Mouse (Mus musculus) large intestine, adult 2 months (tissue): ENCODE data around the gene Nlrc3. TPM values are rescaled to one million over a fixed set of nuclear protein-coding genes. Genes with fewer than 3 reads are reported as not detected.
"Not testable (repeated sequence)": the region's sequence is repeated elsewhere in the genome, so short reads cannot be mapped to it uniquely, and the experiment has no call there.

ENCODE experiments used
- DNase-seq: peaks from one replicate; pipeline ENCODE4 v3.0.0-alpha.2; 2012; ENCODE audit warnings: low read depth, low spot score
- WGBS: fragments of 180-500 bp; shearing (Covaris S2); methylation state at CpG from one replicate; pipeline ENCODE4 v1.1.7; 2018; 5-methylcytosine and 5-hydroxymethylcytosine counted together
- polyA plus RNA-seq: library from polyadenylated mRNA; depleted of rRNA; stranded (reverse); fragments of >200 nt; gene quantifications from 2 replicates; pipeline ENCODE4 v1.2.3, GENCODE M21; 2012; rRNA removed

The Nlrc3 gene
- 3.1 and 5.8 TPM in 2 replicates for polyA plus RNA-seq

DNA sequence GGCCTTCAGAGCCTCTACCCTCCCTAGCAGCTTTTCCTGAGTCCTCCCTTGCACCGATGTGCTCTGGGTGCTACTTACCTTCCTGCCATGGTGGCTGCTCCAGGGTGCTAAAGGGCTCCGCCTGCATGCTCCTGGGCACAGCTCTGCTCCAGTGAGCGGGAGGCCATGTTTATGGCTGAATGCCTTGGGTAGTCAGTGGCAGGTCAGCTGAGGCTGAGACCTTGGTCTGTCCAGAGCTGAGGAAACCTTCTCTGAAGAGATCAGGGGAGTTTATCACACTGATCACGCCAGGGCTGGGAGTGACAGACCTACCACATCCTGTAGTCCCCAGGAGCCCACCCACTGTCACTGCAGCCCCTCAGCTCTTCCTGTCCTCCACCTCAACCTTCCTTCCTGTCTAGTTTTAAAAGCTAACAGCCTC, at the start of gene Nlrc3:
TSS of gene Nlrc3 (minus strand) at position 382 of the 421 bp plus-strand sequence.
- 65% methylated on average over 4 of the region's 4 CpGs for WGBS
- no peak for DNase-seq

DNA sequence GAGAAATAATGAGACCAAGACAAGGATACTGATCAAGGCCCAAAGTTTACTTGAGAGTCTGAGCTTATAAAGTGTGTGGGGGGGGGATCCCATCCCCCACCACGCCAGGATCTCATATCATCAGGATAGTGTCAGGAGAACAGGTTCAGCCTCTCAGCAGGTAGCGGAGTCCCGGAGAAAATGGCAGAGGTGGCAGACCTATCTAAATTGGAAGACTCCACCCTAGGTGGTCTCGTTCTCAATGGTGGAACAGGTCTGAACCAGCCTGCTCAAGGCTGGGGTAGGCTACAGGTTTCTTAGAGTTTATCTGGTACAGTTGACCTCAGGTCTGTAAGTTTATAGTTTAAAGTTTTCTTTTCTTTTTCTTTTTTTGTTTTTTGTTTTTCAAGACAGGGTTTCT, 46.3 kb upstream of the Nlrc3 start:
- WGBS = 75% methylated on average over 4 of the region's 4 CpGs

DNA sequence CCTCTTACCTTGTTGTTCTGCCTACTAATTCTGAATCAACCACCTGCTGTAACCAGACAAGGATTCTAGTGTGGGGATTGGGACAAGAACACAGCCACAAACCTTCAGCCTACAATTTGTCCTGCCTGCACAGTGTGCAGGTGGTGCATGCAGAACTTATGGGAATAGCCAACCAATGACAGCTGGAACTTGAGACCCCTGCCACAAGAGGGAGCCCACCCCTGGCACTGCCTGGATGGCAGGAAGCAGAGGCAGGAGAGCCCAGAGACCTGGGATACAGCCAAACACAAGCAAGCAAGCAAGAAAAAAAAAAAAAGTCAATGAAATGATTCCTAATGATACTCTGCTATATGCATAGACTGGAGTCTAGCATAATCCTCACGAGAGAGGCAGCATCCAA, 44.8 kb upstream of the Nlrc3 start:
- 81% methylated on average over 1 of the region's 1 CpGs for WGBS

More for the DNA sequence above, 46.3 kb upstream of the Nlrc3 start:
- DNase-seq = no peak

DNA sequence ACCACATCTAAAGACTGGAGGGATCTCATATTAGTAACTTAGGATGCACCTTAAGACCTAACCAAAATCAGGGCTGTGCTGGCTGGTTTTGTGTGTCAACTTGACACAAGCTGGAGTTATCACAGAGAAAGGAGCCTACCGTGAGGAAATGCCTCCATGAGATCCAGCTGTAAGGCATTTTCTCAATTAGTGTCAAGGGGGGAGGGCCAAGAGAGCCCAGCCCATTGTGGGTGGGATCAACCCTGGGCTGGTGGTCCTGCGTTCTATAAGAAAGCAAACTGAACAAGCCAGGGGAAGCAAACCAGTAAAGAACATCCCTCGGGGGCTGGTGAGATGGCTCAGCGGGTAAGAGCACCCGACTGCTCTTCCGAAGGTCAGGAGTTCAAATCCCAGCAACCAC, 41.0 kb upstream of the Nlrc3 start:
- DNase-seq = not testable (repeated sequence)
- WGBS = 77% methylated on average over 6 of the region's 6 CpGs

More for the DNA sequence above, 44.8 kb upstream of the Nlrc3 start:
- no peak for DNase-seq

DNA sequence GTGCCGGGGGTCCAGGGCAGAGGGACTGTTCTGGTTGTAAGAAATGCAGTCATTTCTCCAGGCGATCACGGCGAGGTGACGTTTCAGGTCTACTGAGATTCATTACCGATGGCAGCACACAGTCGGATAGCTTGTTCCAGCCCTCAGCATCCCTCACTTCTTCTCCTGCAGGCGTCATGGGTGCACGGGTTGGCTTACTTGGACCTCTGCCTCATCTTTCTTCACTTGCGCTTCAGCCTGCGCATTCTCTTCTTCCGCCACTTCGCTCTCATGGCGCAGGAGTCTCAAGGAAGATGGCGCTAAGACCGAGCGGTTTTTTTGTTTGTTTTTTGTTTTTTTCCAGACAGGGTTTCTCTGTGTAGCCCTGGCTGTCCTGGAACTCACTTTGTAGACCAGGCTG, 40.4 kb upstream of the Nlrc3 start:
- DNase-seq = not testable (repeated sequence)
- WGBS = 81% methylated on average over 17 of the region's 17 CpGs

DNA sequence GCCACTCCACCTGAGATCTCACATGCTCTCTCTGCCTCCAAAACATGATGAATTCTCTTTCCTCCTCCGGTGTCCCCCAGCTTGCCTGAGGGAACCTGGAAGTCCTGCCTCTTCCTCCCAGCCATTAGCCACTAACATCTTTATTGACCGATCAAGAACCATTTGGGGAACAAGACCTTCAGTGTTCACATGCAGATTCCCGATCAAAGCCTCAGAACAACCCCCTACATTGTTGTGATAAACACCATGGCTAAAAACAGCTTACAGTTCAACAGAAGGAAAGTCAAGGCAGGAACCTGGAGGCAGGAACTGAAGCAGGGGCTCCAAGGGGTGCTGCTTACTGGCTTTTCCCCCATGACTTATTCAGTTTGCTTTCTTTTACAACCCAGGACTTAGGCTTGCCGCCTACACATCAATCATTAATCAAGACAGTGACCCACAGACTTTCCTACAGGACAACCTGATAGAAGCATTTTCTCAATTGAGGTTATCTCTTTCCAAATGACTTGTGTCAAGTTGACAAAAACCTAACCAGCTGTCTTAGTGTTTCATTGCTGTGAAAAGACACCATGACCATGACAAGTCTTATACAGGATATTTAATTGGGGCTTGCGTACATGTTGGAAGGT, 37.7 kb upstream of the Nlrc3 start:
- no peak for DNase-seq
- WGBS = 74% methylated on average over 5 of the region's 5 CpGs

DNA sequence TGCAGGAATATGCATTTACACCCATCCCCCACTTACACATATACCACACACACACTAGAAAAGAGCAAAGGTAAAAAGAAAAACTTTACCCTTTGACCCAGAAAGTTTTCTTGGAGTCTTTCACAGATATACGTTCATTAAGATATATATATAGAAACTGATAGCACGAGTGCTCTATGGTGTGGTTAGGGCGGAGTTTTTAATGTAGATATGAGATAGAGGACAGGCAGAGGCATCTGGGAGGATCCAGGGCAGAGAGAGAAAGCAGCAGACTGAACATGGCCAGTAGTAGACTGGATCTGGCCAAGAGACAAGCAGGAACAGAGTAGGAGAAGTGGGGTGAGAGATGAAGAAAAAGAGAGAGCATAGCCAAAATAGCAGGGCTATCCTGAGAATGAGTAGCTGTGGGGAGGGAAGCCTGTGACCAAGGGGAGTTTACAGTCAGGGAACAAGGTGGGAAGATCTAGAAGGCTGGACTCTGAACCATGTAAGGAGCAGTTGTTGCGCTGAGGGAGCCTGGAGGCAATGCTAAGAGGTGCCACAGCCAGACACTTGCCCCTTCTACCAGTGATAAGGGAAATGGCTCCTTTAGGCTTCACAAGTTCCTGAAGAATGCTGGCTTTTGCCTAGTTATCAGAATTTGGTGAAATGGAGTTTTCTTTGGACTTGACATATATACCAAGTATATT, 36.6 kb upstream of the Nlrc3 start:
- DNase-seq = no peak
- 39% methylated on average over 4 of the region's 4 CpGs for WGBS

DNA sequence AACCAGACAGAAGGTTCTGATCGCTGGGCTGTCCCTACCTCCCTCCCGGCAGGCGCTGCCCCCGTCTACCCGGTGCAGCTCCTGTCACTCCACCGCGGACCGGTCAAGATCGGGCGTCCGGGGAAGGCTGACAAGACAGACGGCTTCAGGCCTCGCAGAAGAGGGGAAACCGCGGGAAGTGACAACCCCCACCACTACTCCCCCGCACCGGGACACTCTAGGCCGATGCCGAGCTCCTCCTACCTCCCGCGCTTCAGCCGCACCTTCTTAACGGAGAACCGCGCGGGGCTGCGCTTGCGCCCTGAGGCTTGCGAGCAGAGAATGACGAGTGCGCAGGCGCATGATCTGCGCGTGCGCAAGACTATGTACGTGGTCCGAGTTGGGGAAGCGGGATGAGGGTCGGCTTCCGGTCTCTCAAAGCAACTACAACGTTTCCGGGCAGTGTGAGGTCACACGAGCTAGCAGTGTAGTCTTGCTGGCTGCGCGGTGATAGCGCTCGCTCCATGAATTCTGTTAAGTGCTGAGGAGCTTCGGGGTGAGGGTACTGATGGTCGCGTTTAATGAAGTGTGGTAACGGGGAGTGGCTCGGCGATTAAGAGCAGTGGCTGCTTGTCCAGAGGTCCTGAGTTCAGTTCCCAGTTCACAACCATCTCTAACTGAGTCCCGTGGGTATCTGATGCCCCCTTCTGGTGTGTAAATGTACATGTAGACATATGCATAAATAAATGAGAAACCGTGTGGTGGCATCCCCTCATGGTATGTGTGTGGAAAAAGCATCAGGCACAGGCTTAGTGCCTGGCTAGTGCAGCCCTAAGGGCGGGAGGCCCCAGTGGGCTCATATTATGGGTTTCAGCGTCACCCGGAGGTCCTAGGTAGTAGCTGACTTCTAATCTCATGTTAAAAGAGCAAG, 27.3 kb upstream of the Nlrc3 start, which contains the start of gene Slx4:
TSS of gene Slx4 (minus strand) at position 282 of the 910 bp plus-strand sequence.
- WGBS = 2% methylated on average over 58 of the region's 58 CpGs
- peak; percentile 90 for DNase-seq

DNA sequence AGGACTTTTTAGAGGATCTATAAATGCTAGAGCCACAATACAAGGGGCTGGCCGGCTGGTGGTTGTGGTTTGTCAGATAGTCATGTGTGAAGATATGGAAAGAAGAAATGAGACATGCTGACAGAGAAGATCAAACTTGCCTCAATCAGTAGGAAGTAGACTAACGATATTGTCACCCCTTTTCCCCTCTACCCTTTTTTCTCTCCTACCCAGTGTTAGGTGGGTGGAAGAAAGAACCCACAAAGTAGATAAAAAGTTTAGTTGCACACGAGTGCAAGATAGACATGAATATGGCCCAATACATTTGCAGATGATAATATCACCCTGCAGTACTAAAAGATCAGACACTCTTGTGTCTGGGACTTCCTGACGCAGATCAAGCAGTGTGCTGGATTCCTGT, 12.0 kb upstream of the Nlrc3 start:
- WGBS = 84% methylated on average over 4 of the region's 4 CpGs
- no peak for DNase-seq

DNA sequence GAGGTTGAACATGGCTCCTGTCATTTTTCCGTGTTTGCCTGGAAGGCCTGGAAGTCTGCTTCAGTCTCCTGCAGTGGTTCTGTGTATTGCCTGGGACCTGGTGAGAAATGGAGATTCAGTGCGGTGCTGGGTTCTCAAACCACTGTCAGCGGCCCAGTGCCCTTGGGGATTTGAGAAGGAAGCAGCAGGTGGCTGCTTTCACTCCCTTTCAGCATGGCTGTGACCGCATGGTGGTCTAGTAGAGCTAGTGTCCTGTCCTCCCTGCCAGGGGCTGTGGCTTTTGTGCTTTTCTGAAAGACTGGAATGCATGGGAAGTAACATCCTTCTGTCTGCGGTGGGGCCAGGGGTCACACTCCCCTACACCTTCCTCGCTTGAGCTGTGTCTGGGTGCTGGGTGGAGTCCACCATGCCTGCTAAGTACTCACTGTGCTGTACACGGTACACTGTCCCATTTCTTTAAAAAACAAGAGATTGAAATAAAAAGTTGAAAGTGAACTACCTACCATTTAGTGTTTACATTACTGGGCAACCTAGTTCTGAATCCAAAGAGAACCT, 6.8 kb upstream of the Nlrc3 start:
- 80% methylated on average over 7 of the region's 7 CpGs for WGBS
- DNase-seq = no peak

DNA sequence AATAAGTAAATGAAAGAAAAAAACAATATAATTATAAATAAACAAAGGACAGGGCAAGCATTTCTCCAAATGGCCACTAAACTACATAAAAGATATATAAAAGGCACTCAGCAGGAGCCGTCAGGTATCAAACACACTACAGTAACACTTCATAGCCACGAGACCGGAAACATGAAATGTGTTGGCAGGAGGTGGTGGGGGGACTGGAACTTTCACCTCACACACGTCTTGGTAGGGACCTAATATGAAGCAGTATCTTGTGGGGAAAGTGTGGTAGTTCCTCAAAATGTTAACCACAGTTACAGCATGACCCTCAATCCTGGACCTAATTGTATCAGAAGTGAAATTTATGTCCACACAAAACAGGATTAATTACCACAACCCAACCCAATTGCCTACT, 5.7 kb upstream of the Nlrc3 start:
- 88% methylated on average over 4 of the region's 4 CpGs for WGBS
- DNase-seq = no peak

DNA sequence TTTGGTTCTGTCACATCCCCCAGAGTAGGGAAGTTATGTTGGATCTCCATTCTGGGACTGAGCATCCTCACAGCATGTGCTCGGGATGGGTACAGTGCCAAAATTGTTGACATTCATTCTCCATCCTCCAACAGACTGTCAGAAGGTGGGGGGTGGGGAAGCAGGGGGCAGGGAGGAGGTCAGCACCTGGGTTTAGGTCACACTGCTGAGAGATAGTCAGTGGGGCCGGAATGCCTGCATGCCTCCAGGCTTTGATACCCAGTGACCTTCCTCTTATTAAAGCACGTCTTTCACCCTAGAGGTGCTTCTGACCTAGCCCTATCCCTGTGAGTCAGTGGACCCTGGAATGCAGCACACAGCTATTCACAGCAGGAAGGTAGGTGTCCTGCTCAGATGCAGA, 280 bp upstream of the Nlrc3 start:
- no peak for DNase-seq
- WGBS = 72% methylated on average over 3 of the region's 3 CpGs

DNA sequence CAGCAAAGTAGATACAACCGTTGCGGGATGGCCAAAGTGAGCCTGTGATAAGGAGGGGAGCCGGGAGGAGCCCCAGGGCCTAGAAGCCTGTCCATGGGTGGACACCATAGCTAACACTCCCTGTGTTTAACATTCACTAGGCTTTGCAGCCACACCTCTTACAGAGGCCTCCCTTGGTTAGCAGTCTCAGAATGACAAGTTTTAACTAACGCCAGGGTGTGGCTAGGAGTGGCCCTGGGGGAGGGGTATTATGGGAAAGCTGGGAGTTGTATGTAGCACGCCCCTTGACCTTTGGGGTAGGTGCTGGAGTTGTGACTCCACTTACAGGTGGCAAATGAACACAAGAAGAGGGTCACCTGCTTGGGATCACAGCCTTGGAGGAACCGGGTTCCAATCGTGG, 774 bp downstream of the Nlrc3 start:
- WGBS = 42% methylated on average over 7 of the region's 7 CpGs
- DNase-seq = no peak

DNA sequence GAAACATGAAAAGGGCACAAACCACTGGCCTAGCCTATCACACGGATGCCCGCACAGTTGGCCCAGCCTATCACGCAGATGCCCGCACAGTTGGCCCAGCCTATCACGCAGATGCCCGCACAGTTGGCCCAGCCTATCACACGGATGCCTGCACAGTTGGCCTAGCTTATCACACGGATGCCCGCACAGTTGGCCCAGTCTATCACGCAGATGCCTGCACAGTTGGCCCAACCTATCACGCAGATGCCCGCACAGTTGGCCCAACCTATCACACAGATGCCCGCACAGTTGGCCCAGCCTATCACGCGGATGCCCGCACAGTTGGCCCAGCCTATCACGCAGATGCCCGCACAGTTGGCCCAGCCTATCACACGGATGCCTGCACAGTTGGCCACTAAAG, 2.0 kb downstream of the Nlrc3 start:
- 94% methylated on average over 19 of the region's 19 CpGs for WGBS
- DNase-seq = not testable (repeated sequence)

DNA sequence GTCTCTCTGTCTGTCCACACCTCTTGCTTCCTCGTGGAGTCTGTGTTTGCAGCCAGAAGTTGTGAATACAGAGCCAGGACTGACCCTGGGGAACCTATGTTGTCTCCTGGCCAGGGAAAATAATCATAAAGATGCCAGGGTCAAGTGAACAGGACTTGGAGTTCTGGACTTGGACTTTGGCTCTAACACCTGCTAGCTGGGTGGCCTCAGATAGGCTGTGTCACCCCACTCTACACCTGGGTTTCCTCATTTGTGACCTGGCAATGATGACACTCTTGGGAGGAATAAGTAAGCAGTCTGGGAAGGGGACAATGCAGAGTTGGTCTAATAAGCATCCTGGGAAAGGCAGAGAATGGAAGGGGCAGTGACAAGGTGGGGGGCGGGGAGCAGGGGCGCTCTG, 10.9 kb downstream of the Nlrc3 start:
- 66% methylated on average over 3 of the region's 3 CpGs for WGBS
- no peak for DNase-seq

DNA sequence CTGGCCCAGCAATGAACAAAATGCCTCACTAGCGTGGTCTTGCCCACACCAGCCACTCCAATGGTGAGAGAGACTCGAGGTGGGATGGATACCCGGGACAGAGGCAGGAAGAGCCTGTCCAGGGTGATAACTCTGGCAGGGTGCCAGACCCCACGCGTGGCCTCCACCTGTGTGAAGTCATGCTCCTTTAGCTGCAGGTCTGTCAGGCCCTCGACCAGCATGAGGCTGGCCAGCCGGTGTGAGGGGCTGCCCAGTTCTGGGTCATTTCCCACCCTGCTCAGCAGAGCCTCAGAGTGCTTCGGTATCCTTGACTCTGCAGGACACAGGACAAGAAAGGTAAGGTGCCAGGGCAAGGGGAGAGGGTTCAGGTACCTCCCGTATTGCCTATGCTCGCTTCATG, 11.4 kb downstream of the Nlrc3 start:
- 64% methylated on average over 10 of the region's 10 CpGs for WGBS
- DNase-seq = no peak

DNA sequence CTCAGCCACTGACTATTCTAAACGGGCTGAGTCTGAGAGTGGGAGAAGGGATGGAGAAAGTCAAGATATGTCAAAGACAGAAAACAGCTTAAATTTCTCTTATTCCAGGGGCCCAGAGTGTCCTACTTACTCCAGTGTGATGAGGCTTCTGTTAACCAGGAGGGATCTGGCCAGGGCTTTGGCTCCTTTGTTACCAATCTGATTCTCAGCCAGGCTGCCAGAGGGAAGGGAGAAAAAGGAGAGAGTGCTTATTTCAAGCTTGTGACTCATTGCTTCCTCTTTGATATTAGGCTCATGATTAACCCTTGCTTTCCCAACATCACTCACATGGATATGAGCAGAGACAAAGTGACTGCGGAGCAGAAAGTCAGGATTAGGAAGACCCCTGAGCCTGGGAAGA, 17.2 kb downstream of the Nlrc3 start:
- WGBS = 60% methylated on average over 2 of the region's 2 CpGs
- no peak for DNase-seq

DNA sequence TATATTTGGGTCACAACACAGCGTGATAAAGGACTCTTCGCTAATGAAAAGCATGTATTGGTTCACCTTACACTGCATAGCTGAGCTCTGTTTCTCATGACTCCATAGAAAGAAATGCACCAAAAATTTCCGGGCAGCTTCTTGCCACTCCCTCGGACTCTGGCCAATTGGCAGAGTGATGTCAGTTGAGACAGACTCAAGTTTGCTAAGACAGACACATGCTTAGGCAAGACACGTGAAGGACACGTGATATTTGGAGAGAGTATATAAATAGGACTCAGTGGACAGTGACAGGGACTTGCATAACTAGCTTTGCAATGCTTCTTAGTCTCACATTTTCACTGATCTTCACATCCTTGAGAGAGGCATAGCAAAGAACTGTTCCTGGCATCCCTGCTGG, 20.1 kb downstream of the Nlrc3 start:
- WGBS = 51% methylated on average over 6 of the region's 6 CpGs
- no peak for DNase-seq

DNA sequence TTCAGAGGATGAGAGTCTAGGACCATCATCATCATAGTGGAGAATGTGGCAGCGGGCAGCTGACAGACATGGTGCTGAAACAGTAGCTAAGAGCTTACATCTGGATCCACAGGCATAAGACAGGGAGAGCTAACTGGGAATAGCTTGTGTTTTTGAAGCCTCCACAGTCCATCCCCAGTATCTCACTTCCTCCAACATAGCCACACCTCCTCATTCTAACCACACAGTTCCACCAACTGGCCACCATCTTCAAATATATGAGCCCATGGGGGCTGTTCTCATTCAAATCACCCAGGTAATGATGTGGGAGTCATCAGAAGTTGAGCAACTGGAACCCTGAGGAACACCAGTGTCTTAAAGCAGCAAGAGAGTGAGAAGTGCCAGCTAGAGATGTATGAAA, 25.3 kb downstream of the Nlrc3 start:
- DNase-seq = no peak
- WGBS = 87% methylated on average over 1 of the region's 1 CpGs

DNA sequence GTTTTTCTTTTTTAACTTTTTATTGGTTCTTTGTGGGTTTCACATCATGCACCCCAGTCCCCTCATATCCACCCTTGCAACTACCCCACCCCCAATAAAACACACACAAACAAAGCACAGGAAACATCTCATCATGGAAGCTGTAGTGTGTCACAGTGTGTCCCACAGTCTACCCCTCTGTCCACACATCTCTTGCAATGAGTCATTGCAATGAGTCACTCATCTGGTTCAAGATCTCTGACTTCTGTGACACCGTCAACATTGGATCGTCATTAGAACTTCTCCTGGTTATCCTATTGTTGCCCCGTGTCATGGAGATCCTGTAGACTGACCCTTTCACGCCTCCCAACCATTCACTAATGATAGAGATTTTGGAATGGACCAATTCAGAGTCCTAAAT, 41.7 kb downstream of the Nlrc3 start:
- no peak for DNase-seq
- WGBS = 84% methylated on average over 4 of the region's 4 CpGs
